Mouse (Mus musculus) cerebellum, postnatal 14 days (tissue): ENCODE measurements around the gene Rab13.

Experiments
- DNase-seq, 2 experiments: peaks; one replicate each; pipeline ENCODE4 v3.0.0; 2021; ENCODE audit warnings: mixed read lengths in 2 of 2

Rab13 gene

GRCm38 (mm10) chr3:90264687-90265033, 51.2 kb downstream of the Rab13 start:
- no peak for DNase-seq

GRCm38 (mm10) chr3:90265034-90265931, 51.8 kb downstream of the Rab13 start, which contains the start of gene Dennd4b:
Gene Dennd4b (plus strand): TSS chr3:90265185.
- peak; percentile 94 to 97 for DNase-seq

GRCm38 (mm10) chr3:90265932-90266741, 52.6 kb downstream of the Rab13 start:
- peak in 1 of 2 experiments; percentile 67 for DNase-seq

- no peak for DNase-seq
Measured at GRCm38 (mm10) chr3:90266901-90267775, 53.6 kb downstream of the Rab13 start.

- DNase-seq: no peak
Measured at GRCm38 (mm10) chr3:90268190-90268589, 54.7 kb downstream of the Rab13 start.

- DNase-seq: no peak
Measured at GRCm38 (mm10) chr3:90268971-90269370, 55.5 kb downstream of the Rab13 start.

- DNase-seq: no peak
Measured at GRCm38 (mm10) chr3:90270784-90271183, 57.3 kb downstream of the Rab13 start.

GRCm38 (mm10) chr3:90272170-90272569, 58.7 kb downstream of the Rab13 start:
- no peak for DNase-seq

GRCm38 (mm10) chr3:90273855-90274254, 60.4 kb downstream of the Rab13 start:
- no peak for DNase-seq

GRCm38 (mm10) chr3:90275286-90275685, 61.8 kb downstream of the Rab13 start:
- DNase-seq: peak; percentile 79 to 88
